Mouse (Mus musculus) lung, adult 2 months (tissue): ENCODE results near the gene Snw1. TPM values are rescaled to one million over a fixed set of nuclear protein-coding genes. Genes with fewer than 3 reads are reported as not detected.
A peak's percentile ranks its signal among the peaks of the same experiment; 100 is the strongest.
"Not testable (repeated sequence)": the region's sequence is repeated elsewhere in the genome, so short reads cannot be mapped to it uniquely, and the experiment has no call there.

ENCODE experiments used
- DNase-seq: peaks from one replicate; pipeline ENCODE4 v3.0.0; 2022
- H3K4me1 ChIP-seq: fragments of 200-500 bp; 2 replicates; pipeline ENCODE4 v1.6.1; 2011; ENCODE audit warnings: low read length; ENCODE audit not compliant: control insufficient read depth, insufficient read depth
- H3K4me3 ChIP-seq: fragments of 200-500 bp; replicated peaks from 2 replicates; pipeline ENCODE3; 2011; ENCODE audit warnings: low read depth, mild to moderate bottlenecking, control low read depth, low read length; ENCODE audit errors: extremely low read depth
- CTCF ChIP-seq: fragments of 200-500 bp; IDR thresholded peaks from 2 replicates; pipeline ENCODE4 v1.5.1; 2011; ENCODE audit warnings: mild to moderate bottlenecking, low read length, control low read depth; ENCODE audit not compliant: insufficient read depth
- POLR2A ChIP-seq: fragments of 200-500 bp; IDR thresholded peaks from 2 replicates; pipeline ENCODE4 v1.6.1; 2011; ENCODE audit warnings: low read depth, mild to moderate bottlenecking, control low read depth, low read length, borderline replicate concordance; ENCODE audit errors: extremely low read depth
- WGBS: fragments of 180-500 bp; shearing (Covaris S2); methylation state at CpG from one replicate; pipeline ENCODE4 v1.1.7; 2018; 5-methylcytosine and 5-hydroxymethylcytosine counted together
- polyA plus RNA-seq: library from polyadenylated mRNA; depleted of rRNA; stranded (reverse); fragments of >200 nt; gene quantifications from 2 replicates; pipeline ENCODE4 v1.2.3, GENCODE M21; 2012; rRNA removed

The Snw1 gene
- 7.0 and 11.0 TPM in 2 replicates for polyA plus RNA-seq

DNA sequence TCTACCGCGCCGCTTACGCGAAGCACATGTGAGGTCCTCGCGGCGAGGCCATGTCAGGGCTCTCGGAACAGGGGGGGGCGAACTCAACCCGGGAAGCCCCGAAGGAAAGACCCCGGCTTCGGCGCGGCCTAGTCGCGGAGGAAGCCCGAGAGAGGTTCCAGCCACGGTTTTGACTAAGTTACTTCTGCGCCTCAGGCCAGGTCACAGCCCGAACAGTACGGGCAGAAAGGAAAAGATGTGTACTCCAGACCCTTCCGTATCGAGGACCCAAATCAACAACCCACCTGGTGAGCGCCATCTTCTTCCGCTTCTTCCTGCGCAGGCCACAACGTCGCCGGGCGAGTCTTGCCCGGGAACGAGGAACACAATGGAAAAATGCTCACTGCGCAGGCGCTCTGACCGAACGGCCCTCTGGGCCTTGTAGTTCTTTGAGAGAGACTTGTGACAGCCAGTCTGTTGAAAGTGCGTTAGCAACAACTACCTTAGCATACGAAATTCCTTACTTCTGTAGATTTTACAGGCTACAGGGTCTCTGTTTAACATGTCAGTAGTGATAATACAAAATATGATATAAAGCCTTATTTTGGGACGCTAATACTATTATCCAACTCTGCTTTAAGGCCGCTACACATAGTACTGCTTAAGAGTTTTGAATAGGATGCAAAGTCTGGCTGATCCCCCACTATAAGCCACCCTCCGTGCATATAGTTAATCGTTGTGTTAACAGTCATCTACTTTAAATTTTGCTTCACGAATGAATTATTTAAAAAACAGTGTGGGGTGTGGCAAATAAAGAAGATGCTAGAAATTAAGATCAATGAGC is at the start of gene Snw1:
Gene Snw1, minus strand, starts transcription at position 311 of the 823 bp plus-strand sequence.
- peaks cover 6% of the 10 kb centered on the region for H3K4me1 ChIP-seq
- DNase-seq = peak; percentile 88
- peak; percentile 96 for TF ChIP-seq POLR2A
- no peak for TF ChIP-seq CTCF
- H3K4me3 ChIP-seq = peak within 1 kb of the TSS; percentile 98
- 3% methylated on average over 45 of the region's 45 CpGs for WGBS

DNA sequence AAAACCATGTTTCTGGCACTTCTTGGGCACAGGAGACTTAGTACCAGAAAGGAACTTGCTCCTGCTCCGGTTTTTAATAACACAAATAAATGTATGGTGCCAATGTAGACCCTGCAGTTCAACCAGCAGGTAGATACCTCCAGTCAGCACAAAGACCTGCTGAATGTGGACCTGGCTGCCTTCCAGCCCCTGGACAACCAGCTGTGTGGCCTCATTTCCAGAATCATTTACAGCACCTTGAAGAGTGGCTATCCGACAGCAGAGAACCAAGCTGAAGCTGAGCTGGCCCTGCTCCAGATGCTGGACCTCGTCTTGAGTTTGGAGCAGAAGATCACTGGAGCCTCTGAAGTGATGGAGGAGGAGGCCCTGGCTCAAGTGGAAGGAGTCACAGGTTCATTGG is 47.5 kb upstream of the Snw1 start:
- WGBS = 54% methylated on average over 3 of the region's 3 CpGs
- DNase-seq, H3K4me1 ChIP-seq, H3K4me3 ChIP-seq: not testable (repeated sequence)

DNA sequence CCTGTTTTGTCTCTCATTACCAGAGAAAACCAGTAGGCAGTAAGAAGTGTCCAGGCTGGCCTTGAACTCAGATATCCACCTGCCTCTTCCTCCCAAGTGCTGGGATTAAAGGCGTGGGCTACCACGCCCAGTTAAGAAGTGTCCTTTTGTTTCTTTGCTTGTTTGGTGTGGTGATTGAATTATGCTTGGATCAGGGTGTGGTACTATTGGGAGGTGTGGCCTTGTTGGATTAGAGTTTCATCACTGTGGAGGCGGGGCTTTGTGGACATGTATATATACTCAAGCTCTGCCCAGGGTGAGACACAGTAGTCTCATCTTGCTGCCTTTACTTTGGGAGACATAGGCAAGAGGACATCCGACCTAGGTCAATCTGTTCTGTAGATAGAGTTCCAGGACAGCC is 41.9 kb upstream of the Snw1 start, which contains the start of gene Gm8300:
Gene Gm8300, plus strand, starts transcription at position 301 of the 400 bp plus-strand sequence.
- H3K4me3 ChIP-seq, H3K4me1 ChIP-seq, DNase-seq: not testable (repeated sequence)
- 79% methylated on average over 4 of the region's 4 CpGs for WGBS

DNA sequence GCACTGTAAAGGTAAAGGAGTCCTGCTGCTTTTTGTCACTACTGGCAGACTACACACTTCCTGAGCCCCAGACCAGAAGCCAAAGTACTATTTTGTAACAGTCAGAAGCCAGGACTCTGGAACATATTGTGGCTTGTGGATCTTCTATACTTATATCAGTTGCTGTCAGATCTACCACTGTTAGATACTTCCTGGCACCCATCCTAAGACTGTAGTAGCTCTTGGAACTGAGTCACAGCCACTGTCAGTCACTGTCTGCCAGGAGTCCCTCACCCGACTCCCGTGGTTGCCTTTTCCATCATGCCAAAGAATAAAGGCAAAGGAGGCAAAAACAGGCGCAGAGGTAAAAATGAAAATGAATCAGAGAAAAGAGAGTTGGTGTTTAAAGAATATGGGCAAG is 22.3 kb upstream of the Snw1 start, which contains the start of gene Gm5788:
Gene Gm5788, plus strand, starts transcription at position 301 of the 400 bp plus-strand sequence.
- DNase-seq, H3K4me1 ChIP-seq, H3K4me3 ChIP-seq: not testable (repeated sequence)
- 89% methylated on average over 3 of the region's 3 CpGs for WGBS

DNA sequence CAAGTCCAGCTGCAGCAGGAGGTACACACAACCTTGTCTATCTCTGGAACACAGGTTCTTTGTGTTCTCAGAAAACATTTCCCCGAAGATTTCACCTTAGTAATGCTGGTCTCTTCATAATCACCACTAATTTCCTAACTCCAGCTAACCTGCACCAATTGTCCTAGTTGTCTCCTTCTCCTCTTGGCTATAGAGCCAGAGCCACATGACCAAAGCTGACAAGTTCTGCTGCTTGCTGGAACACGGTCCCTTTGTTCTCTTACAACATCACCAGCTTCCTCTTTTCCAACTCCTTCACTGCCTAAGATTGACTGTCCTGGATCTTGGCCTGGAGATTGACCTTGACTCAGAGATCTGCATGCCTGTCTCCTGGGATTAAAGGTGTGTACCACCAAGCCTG is 16.6 kb upstream of the Snw1 start:
- not testable (repeated sequence) for DNase-seq, H3K4me1 ChIP-seq, H3K4me3 ChIP-seq
- WGBS = 52% methylated on average over 2 of the region's 2 CpGs

DNA sequence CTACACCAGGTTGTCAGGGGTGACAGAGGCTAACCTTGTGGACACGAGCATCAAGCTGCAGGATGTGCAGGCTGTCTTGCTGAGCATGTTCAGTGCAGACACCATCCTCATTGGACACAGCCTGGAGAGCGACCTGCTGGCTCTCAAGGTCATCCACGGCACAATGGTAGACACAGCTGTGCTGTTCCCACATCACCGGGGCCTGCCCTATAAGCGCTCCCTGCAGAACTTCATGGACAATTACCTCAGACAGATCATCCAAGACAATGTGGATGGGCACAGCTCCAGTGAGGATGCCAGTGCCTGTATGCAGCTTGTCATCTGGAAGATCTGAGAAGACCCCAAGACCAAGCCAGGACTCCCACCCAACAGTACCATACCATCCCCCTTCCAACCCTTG is 10.4 kb upstream of the Snw1 start:
- WGBS = 90% methylated on average over 5 of the region's 5 CpGs
- not testable (repeated sequence) for H3K4me3 ChIP-seq, H3K4me1 ChIP-seq, DNase-seq

DNA sequence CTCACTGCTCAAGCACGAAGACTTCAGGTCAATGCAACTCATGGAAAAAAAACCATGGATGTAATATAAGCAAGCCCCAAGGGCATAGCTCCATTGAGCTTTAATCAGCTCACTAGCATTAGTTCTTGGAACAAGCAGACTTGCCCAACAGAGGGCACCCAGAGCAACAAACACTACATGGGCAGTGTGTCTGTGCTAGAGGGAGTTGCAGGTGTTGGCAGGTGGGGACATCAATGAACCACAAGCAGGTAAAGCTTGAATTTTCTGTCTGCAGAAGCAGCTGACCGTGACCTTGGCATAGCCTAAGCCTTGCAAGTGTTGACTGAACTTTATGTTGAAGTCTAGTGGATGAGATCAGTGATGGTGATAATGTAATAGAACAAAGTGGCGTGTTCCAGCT is 2.7 kb upstream of the Snw1 start:
- WGBS = 73% methylated on average over 3 of the region's 3 CpGs
- no peak for TF ChIP-seq CTCF
- TF ChIP-seq POLR2A = no peak
- H3K4me3 ChIP-seq = no peak overlapping the region
- DNase-seq = no peak
- H3K4me1 ChIP-seq = peaks cover 6% of the 10 kb centered on the region

DNA sequence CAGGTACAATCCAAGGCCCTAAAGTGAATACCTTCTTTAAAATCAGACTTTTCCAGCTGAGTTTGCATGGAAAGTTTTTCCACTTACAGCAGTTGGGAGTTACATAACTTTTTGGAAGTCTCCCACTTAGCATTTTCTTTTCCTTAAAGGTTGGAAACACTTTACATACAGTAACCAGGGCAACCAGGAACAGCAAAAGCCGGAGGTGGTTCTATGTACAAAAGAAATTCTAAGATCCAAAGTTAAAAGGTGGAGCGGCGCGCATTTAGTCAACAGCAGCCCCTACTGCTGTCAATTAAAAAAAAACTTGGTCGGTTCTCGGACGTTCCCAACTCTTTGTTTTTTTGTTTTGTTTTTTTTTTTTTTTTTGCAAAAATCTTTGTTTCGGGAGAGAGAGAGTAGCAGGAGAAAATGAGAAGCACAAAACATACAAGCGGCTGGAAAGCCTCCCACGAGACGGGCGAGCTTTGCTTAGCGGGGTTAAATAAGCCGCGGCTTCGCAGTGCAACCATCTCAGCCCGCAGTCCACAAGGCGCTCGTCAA is 582 bp downstream of the Snw1 start:
- TF ChIP-seq POLR2A (no peak), CTCF (no peak)
- Histone ChIP-seq H3K4me1 (peaks cover 6% of the 10 kb centered on the region), H3K4me3 (peak overlapping the region; percentile 98)
- no peak for DNase-seq
- WGBS = under 1% methylated on average over 19 of the region's 19 CpGs

DNA sequence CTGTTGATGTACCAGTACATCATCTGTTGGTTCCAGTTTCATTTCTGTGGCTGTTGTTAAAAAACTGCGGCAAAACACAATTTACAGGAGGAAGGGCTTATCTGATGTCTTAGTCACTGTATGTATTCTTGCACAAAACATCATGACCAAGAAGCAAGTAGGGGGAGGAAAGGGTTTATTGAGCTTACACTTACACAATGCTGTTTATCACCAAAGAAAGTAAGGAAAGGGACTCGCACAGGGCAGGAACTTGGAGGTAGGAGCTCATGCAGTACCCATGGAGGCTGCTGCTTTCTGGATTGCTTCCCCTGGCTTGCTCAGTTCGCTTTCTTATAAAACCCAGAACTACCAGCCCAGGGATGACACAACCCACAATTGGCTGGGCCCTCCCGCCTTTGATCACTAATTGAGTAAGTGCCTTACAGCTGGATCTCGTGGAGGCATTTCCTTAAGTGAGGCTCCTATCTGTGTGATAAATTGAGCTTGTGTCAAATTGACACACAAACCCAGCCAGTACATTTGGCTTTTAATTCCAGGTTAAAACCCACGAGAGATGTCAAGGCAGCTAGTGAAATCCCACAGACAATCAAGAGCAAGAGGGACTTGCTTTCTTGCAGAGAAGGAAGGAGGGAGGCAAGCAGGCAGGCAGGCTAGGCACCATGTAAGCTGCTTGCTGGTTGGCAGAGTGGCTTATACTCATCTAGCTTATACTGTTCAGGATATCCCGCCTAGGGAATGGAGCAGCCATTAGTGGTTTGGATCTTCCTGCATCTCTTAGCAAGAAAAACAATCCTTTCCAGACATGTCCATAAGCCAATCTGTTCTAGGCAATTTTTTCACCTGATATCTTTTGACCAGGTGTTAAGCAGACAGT is 1.6 kb downstream of the Snw1 start:
- WGBS = 47% methylated on average over 7 of the region's 7 CpGs
- no peak for DNase-seq
- H3K4me3 ChIP-seq = no peak overlapping the region
- H3K4me1 ChIP-seq = peaks cover 6% of the 10 kb centered on the region
- TF ChIP-seq CTCF = no peak
- TF ChIP-seq POLR2A = no peak

DNA sequence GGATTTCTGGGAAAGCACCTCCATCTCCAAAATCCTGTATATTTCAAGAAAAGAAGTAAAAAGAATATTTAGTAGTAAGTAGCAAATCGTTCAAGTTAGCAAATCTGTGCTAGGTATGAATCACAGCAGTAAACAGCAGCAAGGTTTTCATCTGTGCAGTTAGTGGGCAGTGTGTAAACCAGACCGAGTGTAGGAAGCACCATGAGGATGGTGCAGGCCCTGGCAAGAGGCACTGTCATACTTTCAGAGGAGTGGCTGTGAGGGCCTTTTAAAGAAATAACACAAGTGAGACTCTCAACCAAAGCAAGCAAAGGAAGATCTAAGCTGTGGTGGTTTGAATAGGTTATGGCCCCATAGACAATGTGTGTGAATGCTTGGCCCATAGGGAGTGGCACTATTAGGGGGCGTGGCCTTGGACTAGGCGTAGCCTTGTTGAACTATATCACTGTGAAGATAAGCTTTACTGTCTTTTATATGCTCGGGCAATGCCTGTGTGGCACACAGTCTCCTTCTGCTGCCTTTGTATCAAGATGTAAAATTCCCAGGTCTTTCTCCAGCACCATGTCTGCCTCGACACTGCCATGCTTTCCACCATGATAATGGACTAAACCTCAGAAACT is 7.3 kb downstream of the Snw1 start:
- Histone ChIP-seq H3K4me1 (no peaks in the 10 kb centered on the region; the same call in 1 of the 2 replicates), H3K4me3 (no peak overlapping the region)
- TF ChIP-seq CTCF = no peak
- TF ChIP-seq POLR2A = no peak
- 82% methylated on average over 6 of the region's 6 CpGs for WGBS
- no peak for DNase-seq
